Mouse (Mus musculus) kidney, postnatal 0 days (tissue): ENCODE results near the gene Osbpl3. TPM values are rescaled to one million over a fixed set of nuclear protein-coding genes. Genes with fewer than 3 reads are reported as not detected.

Experiments used
- ATAC-seq: fragments of 200-750 bp; cut with Nextera tagmentation; replicated peaks from 2 replicates; pipeline ENCODE4 v1.8.0; 2017; ENCODE audit warnings: low read depth, moderate number of reproducible peaks, moderate TSS enrichment, moderate library complexity; ENCODE audit not compliant: low FRiP score
- DNase-seq: peaks from one replicate; pipeline ENCODE4 v3.0.0-alpha.2; 2016; ENCODE audit warnings: low spot score
- H3K27ac ChIP-seq: fragments of 300-500 bp; sonication (generic); 2 replicates; pipeline ENCODE4 v1.5.1; 2014; ENCODE audit warnings: mild to moderate bottlenecking
- H3K27me3 ChIP-seq: fragments of 300-500 bp; sonication (generic); 2 replicates; pipeline ENCODE4 v1.6.1; 2014; ENCODE audit warnings: low read length, mixed read lengths; ENCODE audit not compliant: insufficient read depth
- H3K36me3 ChIP-seq: fragments of 300-500 bp; sonication (generic); 2 replicates; pipeline ENCODE4 v1.6.1; 2014; ENCODE audit warnings: low read length, mixed read lengths; ENCODE audit not compliant: insufficient read depth
- H3K4me1 ChIP-seq: fragments of 300-500 bp; sonication (generic); replicated peaks from 2 replicates; pipeline ENCODE4 v1.6.1; 2014; ENCODE audit warnings: antibody characterized with exemption, low read length, mixed read lengths; ENCODE audit not compliant: insufficient read depth
- H3K4me2 ChIP-seq: fragments of 300-500 bp; sonication (generic); 2 replicates; pipeline ENCODE4 v1.6.1; 2014; ENCODE audit warnings: mild to moderate bottlenecking, low read length, moderate library complexity, mixed read lengths
- H3K4me3 ChIP-seq: fragments of 300-500 bp; sonication (generic); replicated peaks from 2 replicates; pipeline ENCODE4 v1.5.1; 2014; ENCODE audit warnings: low read depth, low read length
- H3K9ac ChIP-seq: fragments of 300-500 bp; sonication (generic); 2 replicates; pipeline ENCODE4 v1.6.1; 2014; ENCODE audit warnings: low read depth, low read length
- H3K9me3 ChIP-seq: fragments of 300-500 bp; sonication (generic); replicated peaks from 2 replicates; pipeline ENCODE4 v1.6.1; 2016; ENCODE audit warnings: low read length, inconsistent platforms, mixed read lengths
- CTCF ChIP-seq: IDR thresholded peaks from 2 replicates; pipeline ENCODE4 v1.5.1; 2016; ENCODE audit warnings: antibody characterized with exemption, low read depth, mild to moderate bottlenecking, moderate library complexity
- WGBS: fragments of 180-500 bp; shearing (Covaris S2); extraction: QIAGEN DNeasy Blood & Tissue Kit; methylation state at CpG from one replicate; pipeline ENCODE4 v1.1.7; 2014; 5-methylcytosine and 5-hydroxymethylcytosine counted together
- polyA plus RNA-seq: library from polyadenylated mRNA; unstranded; fragments of >200 nt; fragmentation: Nextera tagmentation; extraction: Ambion mirVana; gene quantifications from 2 replicates; pipeline ENCODE4 v1.2.1, GENCODE M21; 2015

Gene Osbpl3
- polyA plus RNA-seq, 1 experiment from 2014 or later = 17.4 TPM

- DNase-seq = no peak
- no peaks in the 10 kb centered on the region for H3K4me1 ChIP-seq
- no peak overlapping the region for H3K9ac ChIP-seq
- no peaks in the 10 kb centered on the region for H3K27me3 ChIP-seq
- H3K4me3 ChIP-seq = no peak overlapping the region
- no peak overlapping the region for H3K4me2 ChIP-seq
- no peak for TF ChIP-seq CTCF
- no peak for ATAC-seq
- no peak overlapping the region for H3K27ac ChIP-seq
- H3K36me3 ChIP-seq = peaks cover 13% of the 10 kb centered on the region; the same call in 1 of the 2 replicates
- no peaks in the 10 kb centered on the region for H3K9me3 ChIP-seq
- WGBS = 81% methylated on average over 4 of the region's 4 CpGs
Observed at GRCm38 (mm10) chr6:50306625-50307024, 149.4 kb downstream of the Osbpl3 start.

GRCm38 (mm10) chr6:50304949-50305491 lies 151.0 kb downstream of the Osbpl3 start:
- 65% methylated on average over 4 of the region's 4 CpGs for WGBS
- TF ChIP-seq CTCF = peak; percentile 94
- Histone ChIP-seq H3K9ac (no peak overlapping the region), H3K4me1 (no peaks in the 10 kb centered on the region), H3K27me3 (no peaks in the 10 kb centered on the region), H3K4me3 (no peak overlapping the region), H3K36me3 (peaks cover 13% of the 10 kb centered on the region; the same call in 1 of the 2 replicates), H3K9me3 (no peaks in the 10 kb centered on the region), H3K4me2 (no peak overlapping the region), H3K27ac (no peak overlapping the region)
- DNase-seq (peak; percentile 91), ATAC-seq (peak; percentile 40; the same call in 1 of the 2 replicates)

GRCm38 (mm10) chr6:50301121-50301520 lies 154.9 kb downstream of the Osbpl3 start:
- no peaks in the 10 kb centered on the region for H3K9me3 ChIP-seq
- TF ChIP-seq CTCF = no peak
- WGBS = 92% methylated on average over 7 of the region's 7 CpGs
- peaks cover 14% of the 10 kb centered on the region; the same call in 1 of the 2 replicates for H3K36me3 ChIP-seq
- no peak for ATAC-seq
- H3K9ac ChIP-seq = no peak overlapping the region
- no peaks in the 10 kb centered on the region for H3K27me3 ChIP-seq
- no peak overlapping the region for H3K4me2 ChIP-seq
- no peak overlapping the region for H3K4me3 ChIP-seq
- no peak for DNase-seq
- H3K27ac ChIP-seq = no peak overlapping the region
- H3K4me1 ChIP-seq = no peaks in the 10 kb centered on the region

DNA sequence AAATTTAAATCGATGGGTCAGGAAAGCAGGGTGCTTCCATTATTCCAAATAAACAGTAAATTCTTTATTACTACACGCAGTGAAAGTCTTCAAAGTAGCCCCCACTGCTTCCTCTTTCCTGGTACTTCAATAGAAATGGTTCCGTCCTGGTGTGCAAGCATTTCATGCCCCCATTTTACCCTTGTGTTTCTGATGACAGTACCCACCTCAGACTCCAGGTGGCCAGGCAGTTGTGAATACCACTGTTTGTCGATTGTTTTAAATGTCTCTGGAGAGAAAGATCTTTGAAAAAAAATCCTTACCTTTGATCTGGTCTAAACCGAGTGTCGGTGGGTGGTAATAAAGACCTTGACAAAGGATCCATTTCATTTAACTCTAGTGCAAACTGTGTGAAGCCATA lies 155.4 kb downstream of the Osbpl3 start:
- Histone ChIP-seq H3K4me2 (no peak overlapping the region), H3K4me1 (no peaks in the 10 kb centered on the region), H3K4me3 (no peak overlapping the region), H3K9me3 (no peaks in the 10 kb centered on the region), H3K27ac (no peak overlapping the region), H3K27me3 (no peaks in the 10 kb centered on the region), H3K36me3 (peaks cover 14% of the 10 kb centered on the region; the same call in 1 of the 2 replicates), H3K9ac (no peak overlapping the region)
- 72% methylated on average over 6 of the region's 6 CpGs for WGBS
- DNase-seq (no peak), ATAC-seq (no peak)
- TF ChIP-seq CTCF = no peak

- no peak for TF ChIP-seq CTCF
- 83% methylated on average over 7 of the region's 7 CpGs for WGBS
- no peaks in the 10 kb centered on the region for H3K27me3 ChIP-seq
Observed at GRCm38 (mm10) chr6:50299071-50299470, 156.9 kb downstream of the Osbpl3 start.

GRCm38 (mm10) chr6:50297671-50298070 lies 158.3 kb downstream of the Osbpl3 start:
- DNase-seq (no peak), ATAC-seq (no peak)
- no peaks in the 10 kb centered on the region for H3K4me1 ChIP-seq
- no peaks in the 10 kb centered on the region for H3K27me3 ChIP-seq
- 81% methylated on average over 9 of the region's 9 CpGs for WGBS
- H3K4me3 ChIP-seq = no peak overlapping the region
- peaks cover 11% of the 10 kb centered on the region; the same call in 1 of the 2 replicates for H3K36me3 ChIP-seq
- H3K27ac ChIP-seq = no peak overlapping the region
- no peak overlapping the region for H3K4me2 ChIP-seq
- H3K9me3 ChIP-seq = no peaks in the 10 kb centered on the region
- TF ChIP-seq CTCF = no peak
- no peak overlapping the region for H3K9ac ChIP-seq

More at GRCm38 (mm10) chr6:50299071-50299470, 156.9 kb downstream of the Osbpl3 start:
- Histone ChIP-seq H3K4me2 (no peak overlapping the region), H3K27ac (no peak overlapping the region), H3K4me1 (no peaks in the 10 kb centered on the region), H3K4me3 (no peak overlapping the region), H3K36me3 (peaks cover 17% of the 10 kb centered on the region; the same call in 1 of the 2 replicates), H3K9me3 (no peaks in the 10 kb centered on the region), H3K9ac (no peak overlapping the region)
- DNase-seq (no peak), ATAC-seq (no peak)

- H3K9me3 ChIP-seq = no peaks in the 10 kb centered on the region
- H3K9ac ChIP-seq = no peak overlapping the region
- H3K4me1 ChIP-seq = no peaks in the 10 kb centered on the region
- DNase-seq (no peak), ATAC-seq (no peak)
- H3K4me3 ChIP-seq = no peak overlapping the region
- 0 out of 2 replicates have a peak, but pooled peaks cover 7% of the 10 kb centered on the region for H3K36me3 ChIP-seq
- H3K27ac ChIP-seq = no peak overlapping the region
- WGBS = 86% methylated on average over 10 of the region's 10 CpGs
- H3K4me2 ChIP-seq = no peak overlapping the region
- H3K27me3 ChIP-seq = no peaks in the 10 kb centered on the region
- TF ChIP-seq CTCF = no peak
Observed at GRCm38 (mm10) chr6:50295136-50295535, 160.9 kb downstream of the Osbpl3 start.
